Mouse (Mus musculus): ENCODE results near the gene Hal. TPM values are rescaled to one million over a fixed set of nuclear protein-coding genes. Genes with fewer than 3 reads are reported as not detected.

Gene Hal
- polyA plus RNA-seq (2014; fragmentation: Illumina TruSeq; extraction: RNeasy Lipid Tissue Mini Kit (QIAGEN cat#74804); ENCODE audit: low read depth, low replicate concordance): 4.4 TPM

DNA sequence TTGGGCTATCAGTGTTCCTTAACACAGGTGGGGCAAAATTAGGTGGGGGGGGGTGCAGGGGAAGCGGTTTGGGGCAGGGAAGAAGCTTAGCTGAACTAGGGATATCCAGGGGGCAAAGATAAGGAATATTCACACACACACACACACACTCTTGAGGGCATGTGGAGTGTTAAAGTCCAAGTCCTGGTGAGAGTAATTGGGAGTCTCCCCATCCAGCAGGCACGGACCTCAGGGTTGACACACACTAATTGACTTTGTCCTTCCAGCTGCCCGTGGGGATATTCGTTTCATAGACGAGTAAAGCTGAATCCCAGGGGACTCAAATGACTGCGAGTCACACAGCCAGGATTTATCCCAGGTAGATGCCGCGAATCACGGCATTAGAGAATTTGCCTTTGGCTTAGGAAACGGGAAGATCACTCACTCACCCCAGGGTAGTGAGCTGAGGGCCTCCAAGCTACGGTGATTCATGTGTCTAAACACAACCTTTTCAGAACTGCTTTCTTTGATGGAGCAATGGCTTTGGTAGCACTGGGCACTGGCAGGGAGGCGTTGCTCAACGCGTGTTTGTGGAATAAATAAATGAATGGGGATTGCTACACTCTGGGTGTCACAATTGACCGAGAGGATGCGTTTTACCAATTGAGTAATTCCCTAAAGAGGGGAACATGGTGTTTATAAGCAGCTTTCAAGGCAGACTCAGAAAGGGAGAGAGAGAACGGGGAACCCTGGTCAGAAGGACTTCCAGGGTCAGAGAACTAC is at the start of gene Hal:
TSS of gene Hal (plus strand) at position 703 of the 762 bp plus-strand sequence.

DNA sequence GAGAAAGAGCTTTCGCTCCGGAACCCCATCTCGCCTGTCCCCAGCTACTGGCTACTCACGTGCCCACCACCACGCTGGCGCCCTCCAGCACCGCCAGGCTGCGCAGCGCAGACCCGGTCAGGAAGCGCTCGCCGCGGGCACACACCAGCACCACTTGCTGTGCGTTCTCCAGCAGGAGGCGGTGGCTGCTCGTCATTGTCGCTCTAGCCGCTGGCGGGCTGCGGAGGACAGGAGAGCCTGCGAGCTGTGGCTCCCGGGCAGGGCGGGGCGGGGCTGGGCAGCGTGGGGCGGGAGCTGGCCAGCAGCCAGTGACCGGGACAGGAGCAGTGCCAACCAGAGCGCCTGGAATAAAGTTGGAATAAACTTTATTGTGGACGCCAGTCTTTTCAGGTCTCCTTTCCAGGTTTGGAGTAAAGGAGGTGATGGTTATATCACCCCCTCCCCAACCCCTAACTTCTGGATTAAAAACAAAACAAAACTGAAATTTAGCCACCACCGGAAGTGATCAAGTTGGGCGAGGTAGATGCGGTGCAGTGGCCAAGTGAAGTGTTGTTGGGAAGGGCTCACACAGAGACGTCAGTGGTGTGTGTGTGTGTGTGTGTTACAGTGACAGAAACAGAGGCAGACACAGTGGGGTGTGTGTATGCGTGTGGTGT is 51.3 kb downstream of the Hal start, which contains the start of gene Amdhd1:
TSS of gene Amdhd1 (minus strand) at position 259 of the 656 bp plus-strand sequence.

DNA sequence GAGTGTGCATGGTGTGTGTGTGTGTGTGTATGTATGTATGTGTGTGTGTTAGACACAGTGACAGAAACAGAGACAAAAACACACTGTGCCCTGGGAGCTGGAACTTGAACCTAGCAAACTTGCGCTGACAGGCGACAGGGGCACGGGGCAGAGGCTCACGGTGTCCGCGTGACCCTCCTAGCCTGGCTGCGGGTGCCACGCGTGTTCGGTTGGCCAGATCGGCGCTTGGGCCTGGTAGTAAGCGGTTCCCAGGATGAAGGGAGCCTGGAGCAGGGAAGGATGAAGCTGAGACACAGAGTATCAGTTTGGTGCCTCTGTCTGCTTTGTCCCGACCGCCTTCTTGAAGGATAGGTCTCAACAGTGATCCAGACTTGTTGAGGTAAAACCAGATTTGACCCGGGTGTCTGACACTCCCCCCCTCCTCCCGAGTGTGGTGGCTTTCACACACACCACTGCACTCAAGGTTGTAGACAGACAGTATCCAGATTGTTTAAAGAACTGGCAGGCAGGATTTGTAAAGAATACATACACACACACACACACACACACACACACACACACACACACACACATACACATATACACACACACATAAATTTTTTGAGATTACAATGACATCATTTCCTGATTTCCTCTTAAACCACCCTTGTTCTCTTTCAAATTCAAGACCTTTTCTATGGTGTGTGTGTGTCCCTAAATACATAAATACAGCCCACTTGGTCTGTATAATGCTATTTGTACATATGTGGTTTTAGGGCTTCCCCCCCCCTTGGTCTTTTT is 52.1 kb downstream of the Hal start, which contains the start of gene Ccdc38:
TSS of gene Ccdc38 (plus strand) at position 202 of the 780 bp plus-strand sequence.

Other genes starting within 250 kb of the Hal start
- 18.2 TPM for gene Elk3, start 177.6 kb upstream of the Hal start, polyA plus RNA-seq (2014; fragmentation: Illumina TruSeq; extraction: RNeasy Lipid Tissue Mini Kit (QIAGEN cat#74804); ENCODE audit: low read depth, low replicate concordance)
- gene Lta4h, start 35.4 kb upstream of the Hal start, polyA plus RNA-seq (2014; fragmentation: Illumina TruSeq; extraction: RNeasy Lipid Tissue Mini Kit (QIAGEN cat#74804); ENCODE audit: low read depth, low replicate concordance): 61.4 TPM
- gene Amdhd1, start 51.3 kb downstream of the Hal start, polyA plus RNA-seq (2014; fragmentation: Illumina TruSeq; extraction: RNeasy Lipid Tissue Mini Kit (QIAGEN cat#74804); ENCODE audit: low read depth, low replicate concordance): 0.92 TPM
- 5.9 TPM for gene Ccdc38, start 51.9 kb downstream of the Hal start, polyA plus RNA-seq (2014; fragmentation: Illumina TruSeq; extraction: RNeasy Lipid Tissue Mini Kit (QIAGEN cat#74804); ENCODE audit: low read depth, low replicate concordance)
- 41.0 TPM for gene Snrpf, start 100.9 kb downstream of the Hal start, polyA plus RNA-seq (2014; fragmentation: Illumina TruSeq; extraction: RNeasy Lipid Tissue Mini Kit (QIAGEN cat#74804); ENCODE audit: low read depth, low replicate concordance)
- gene Ntn4, start 151.9 kb downstream of the Hal start, polyA plus RNA-seq (2014; fragmentation: Illumina TruSeq; extraction: RNeasy Lipid Tissue Mini Kit (QIAGEN cat#74804); ENCODE audit: low read depth, low replicate concordance): 9.5 TPM